Mouse (Mus musculus): ENCODE data around the gene Cphx3.
"Not testable (repeated sequence)": the region's sequence is repeated elsewhere in the genome, so short reads cannot be mapped to it uniquely, and the experiment has no call there.

The Cphx3 gene

DNA sequence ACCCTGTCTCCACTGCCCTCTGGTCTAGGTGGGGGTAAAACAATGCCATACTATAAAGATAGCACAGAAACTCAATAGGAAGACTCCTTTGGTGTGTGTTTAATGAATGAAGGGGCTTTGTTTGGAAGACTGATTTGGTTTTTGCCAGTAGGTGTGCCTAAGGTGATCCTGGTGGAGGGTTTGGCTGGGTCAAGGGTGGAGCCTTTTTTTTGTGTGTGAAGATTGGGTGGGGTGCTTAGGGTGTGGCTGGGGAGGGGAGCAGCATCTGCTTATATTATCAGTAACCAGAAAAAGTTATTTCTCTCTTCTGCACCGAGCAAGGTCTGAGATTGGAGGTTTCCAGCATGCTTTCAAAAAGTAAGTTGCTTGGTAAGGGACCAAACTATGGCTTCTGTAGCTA, at the start of gene Cphx3:
Gene Cphx3, plus strand, starts transcription at position 301 of the 400 bp plus-strand sequence.
- DNase-seq (ENCODE audit: low read depth, low spot score), result not testable (repeated sequence)

DNA sequence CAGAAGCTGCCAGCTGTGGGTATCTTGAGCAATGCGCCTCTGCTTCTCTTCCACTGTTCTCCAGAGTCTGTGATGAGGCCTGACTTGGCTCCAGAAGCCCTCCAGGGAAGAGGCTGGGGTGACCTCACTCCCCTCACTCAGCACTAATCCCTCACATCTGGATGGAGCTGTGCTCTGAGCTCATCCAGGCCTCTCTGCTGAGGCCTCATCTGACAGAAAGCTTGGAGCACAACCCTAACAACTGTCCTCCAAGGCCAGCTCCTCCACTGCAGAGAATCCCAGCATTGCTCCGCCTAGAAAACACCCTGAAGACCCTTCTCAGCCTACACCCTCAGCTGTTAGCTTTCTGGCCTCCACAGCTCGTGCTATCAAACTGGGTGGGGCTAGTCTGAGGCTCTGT, 47.7 kb upstream of the Cphx3 start:
- not testable (repeated sequence) for DNase-seq (ENCODE audit: low read depth, low spot score)

DNA sequence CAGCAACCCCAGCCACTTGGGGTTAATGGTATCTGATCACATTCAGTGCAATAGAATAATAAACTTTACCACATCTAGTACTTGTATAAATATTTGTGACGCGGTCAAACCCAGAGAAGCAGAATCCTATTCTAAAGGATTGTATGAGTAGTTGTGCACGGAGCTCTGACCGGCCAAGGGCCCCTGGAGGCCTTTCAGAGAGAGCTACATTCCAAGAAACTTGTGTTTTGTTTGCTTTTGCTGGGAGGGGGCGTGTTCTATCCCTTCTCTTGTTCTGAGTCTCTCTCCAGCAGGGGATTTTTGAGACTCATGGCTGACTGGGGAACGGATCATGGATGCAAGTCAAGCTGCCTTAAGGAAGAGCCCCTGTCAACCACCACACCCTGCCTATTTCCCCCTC, 46.7 kb upstream of the Cphx3 start:
- DNase-seq (ENCODE audit: low read depth, low spot score), result not testable (repeated sequence)

DNA sequence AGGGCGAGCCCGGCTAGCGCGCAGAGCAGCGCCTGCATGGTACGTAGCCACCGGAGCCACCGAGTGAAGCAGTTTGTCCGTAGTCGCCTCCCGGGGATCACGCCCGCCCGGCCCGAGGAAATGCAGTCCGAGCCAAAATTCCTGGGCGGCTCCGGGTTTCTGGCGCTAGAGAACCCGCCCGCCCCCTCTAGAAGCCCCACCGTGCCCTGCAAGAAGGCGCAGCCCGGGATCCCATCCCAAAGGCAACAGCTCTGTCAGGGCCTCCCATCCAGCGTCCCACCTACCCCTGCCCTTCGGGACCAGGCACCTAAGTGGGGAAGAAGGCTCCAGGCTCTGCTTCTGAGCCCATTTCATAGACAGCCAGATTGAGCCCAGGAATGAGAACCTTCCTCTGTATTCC, 39.5 kb upstream of the Cphx3 start, which contains the start of gene Gm9780:
Gene Gm9780, minus strand, starts transcription at position 101 of the 400 bp plus-strand sequence.
- DNase-seq (ENCODE audit: low read depth, low spot score), result not testable (repeated sequence)

DNA sequence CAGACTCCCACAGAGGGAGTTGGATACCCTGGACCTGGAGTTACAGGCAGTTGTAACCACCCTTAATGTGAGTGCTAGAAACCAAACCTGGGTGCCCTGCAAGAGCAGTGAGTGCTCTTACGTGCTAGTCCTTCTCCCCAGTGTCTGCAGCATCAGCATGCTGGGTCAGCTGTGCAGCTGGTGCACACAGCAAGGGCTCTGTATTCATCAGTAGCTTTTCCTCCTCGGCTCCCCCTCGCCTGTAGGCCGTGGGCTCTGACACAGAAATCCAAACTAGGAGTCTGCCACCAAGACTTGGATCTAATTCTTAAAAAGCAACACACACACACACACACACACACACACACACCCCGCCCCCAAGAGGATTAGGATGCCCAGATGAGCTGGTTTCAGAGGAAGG, 37.1 kb upstream of the Cphx3 start:
- not testable (repeated sequence) for DNase-seq (ENCODE audit: low read depth, low spot score)

DNA sequence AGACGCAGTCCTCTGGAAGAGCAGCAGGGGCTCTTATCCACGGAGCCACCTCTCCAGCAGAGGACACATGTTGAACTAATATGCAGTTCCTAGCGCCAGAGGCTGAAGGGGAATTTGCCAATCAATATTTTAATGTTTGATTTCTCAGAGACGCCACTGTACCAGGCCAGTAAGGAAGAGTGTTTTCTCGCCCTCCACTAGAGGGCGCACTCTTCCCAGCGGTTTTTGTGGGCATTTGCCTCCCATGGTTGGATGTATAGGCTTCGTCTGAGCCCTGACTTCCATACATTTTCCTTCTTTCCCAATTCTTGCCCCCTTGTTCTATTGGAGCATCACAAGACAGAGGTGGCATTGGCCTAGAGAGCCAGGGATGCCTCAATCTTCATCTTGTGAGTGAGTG, 35.1 kb upstream of the Cphx3 start:
- not testable (repeated sequence) for DNase-seq (ENCODE audit: low read depth, low spot score)

DNA sequence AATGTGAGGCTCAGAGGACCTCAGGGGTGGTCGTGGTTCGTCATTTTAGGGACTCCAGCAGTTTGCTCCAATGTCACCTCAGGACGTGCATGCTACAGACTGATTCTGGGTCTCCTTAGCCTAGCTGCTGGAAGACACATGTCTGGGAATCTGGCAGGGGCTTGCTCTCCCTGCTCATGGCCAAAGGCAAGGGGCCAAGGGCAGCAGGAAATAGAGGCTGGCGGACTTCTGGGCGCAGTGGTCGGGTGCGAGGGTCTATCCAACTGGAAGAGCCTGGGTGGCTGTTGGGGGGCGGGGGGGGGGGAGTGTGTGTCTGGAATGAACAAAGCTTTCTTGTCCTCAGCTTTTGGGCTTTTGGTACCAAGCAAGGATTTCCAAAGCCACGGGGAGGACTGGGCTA, 33.3 kb upstream of the Cphx3 start:
- DNase-seq (ENCODE audit: low read depth, low spot score), result not testable (repeated sequence)

DNA sequence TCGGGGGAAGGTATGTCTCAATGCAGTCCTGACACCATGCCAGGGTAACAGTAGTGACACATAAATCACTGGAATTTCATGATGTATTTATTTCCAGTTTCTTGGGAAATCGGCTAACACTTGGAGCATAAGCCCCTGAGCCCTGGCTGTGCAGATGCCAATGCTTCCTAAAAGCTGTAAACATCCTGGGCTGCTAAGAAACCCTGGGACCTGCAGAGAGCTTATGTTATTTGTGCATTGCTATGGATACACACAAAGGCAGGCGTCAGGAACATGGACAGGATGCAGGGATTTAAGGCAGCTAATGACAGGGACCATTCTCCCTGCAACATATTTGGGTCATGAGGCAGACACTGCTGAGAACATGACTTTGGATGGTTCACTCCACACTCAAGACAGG, 23.9 kb upstream of the Cphx3 start:
- DNase-seq (ENCODE audit: low read depth, low spot score), result not testable (repeated sequence)

DNA sequence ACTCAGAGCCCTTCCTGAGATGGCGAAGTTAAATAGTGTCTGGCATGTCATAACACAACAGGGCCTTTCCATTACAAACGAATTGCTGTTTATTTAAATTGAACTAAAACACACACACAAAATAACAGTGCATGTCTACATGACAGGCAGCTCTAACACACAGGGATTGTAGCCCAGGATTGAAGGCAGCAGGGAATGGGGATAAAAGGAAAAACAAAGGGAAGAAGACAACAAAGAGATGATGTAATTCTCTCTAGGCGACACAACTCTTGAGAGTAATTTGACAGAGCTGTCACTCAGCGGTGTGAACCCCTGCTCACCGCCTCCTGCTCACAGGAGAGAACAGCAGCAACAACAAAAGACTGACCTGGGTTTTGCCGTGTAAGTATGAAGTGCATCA, 22.7 kb upstream of the Cphx3 start:
- not testable (repeated sequence) for DNase-seq (ENCODE audit: low read depth, low spot score)

DNA sequence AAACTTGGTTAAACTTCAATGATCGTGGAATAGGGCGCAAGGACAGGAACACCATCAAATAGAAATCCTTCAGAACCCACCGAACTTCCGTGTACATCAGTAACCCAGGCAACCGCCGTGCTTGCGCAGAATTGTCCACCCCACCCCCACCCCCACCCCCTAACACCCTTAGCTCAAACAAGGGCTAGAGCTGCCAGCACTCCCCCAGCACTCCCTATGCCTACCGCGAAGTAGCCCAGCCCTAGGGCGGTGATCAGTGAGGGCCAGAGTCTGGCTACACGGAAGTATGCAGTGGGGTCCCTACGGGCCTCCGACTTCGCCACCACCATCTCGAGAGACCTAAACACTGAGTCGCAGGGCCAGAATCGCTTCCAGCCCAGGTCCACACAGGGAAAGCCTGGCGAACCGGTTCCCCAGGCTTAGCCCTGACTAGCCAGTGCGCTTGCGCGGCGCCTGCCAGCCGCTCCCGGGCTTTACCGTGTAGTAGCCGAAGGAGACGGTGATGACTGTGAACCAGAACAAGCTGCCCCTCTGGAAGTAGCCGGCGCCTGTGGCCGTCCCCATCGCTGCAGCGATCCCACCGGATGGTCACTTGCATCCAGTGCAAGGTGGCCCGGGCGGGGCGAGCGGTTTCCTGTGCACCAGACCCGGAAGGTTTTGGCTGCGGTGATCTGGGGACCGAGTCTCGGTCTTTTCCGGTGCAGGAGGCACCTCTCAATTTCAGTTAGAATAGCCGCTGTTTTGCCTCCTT, 15.3 kb upstream of the Cphx3 start:
- DNase-seq (ENCODE audit: low read depth, low spot score), result not testable (repeated sequence)

DNA sequence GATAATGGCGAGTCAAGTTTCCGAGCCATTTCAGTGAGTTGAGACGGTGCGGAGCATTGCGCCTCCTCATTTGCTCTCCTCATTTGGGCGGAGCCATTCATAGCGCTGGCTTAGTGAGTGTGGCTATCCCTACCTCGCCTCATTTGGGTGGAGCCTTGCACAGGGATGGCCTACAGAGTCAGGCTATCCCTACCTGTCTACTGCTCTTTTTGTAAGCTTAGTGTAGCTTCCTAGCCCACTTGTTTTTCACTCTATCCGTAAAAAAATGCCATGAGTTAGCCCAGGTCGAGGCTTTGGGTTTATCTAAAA, 14.8 kb upstream of the Cphx3 start, which contains the start of gene Tmem254c:
Gene Tmem254c, minus strand, starts transcription at position 31 of the 309 bp plus-strand sequence.
- not testable (repeated sequence) for DNase-seq (ENCODE audit: low read depth, low spot score)

DNA sequence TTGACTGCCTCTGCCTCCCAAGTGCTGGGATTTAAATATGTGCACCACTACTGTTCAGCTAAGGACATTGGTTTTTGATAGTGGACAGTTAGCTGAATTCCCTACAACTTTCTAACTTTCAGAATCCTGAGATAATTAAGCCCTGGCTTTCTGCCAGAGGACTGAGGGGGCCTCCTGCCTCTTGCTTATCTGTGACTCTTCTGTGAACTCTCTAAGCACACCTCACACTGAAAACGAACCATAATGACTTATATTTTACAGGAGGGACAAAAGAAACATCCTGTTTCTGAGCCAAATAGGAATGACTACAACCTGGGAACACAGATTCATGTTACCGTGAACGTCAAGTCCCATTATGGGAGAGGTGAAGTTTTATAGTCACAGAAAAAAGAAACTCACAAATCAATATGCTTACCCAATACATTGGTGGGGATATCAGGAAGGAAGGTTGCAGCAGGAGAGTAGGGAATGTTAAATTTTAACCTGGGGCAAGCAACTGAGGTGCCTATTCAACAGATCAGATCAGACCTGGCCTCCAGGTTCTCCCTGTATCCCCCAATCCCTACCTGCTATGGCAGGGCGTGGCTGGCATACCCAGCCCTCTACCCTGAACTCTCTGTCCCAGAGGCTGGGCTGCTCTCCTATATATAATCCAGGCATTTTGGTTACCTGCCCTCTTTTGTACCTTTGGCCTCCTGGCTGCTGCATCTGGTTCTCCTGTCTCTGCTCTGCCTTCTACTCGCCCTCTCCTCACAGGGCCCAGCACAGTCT, 5.3 kb upstream of the Cphx3 start:
- DNase-seq (ENCODE audit: low read depth, low spot score), result not testable (repeated sequence)

DNA sequence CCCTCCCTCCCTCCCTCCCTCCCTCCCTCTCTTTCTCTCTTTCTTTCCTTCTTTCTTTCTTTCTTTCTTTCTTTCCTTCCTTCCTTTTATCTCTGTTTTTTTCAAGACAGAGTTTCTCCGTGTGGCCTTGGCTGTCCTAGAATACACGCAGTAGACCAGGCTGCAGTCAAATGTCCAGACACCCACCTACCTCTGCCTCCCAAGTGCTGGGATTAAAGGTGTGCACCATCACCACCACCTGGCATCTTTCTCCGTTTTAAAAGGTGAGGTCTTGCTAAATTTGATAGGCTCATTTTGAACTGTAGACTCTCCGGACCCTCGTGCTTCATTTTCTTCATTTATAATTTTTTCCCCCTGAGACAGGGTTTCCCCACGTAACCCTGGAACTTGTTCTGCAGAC, 881 bp upstream of the Cphx3 start, which contains the start of gene Cphx2:
Gene Cphx2, plus strand, starts transcription at position 301 of the 400 bp plus-strand sequence.
- DNase-seq (ENCODE audit: low read depth, low spot score), result not testable (repeated sequence)

DNA sequence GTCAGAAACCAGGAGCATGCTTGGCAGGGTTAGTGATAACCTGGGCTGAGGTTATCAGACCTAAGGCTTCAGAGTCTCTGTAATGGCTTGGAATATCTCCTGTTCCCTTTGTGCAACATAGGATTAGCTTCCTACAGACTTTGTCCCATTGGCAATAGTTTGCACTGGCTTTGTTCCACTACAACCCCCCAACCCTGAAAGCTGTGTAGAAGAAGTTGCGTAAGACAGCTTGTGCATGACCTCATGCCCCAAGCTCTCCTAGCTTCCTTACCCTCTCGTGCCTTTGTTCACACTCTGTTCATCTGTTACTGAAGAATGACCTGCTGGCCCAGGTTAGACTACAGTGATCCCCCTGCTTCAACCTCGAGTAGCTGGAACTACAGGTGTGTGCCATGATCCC, 15.5 kb downstream of the Cphx3 start:
- not testable (repeated sequence) for DNase-seq (ENCODE audit: low read depth, low spot score)

DNA sequence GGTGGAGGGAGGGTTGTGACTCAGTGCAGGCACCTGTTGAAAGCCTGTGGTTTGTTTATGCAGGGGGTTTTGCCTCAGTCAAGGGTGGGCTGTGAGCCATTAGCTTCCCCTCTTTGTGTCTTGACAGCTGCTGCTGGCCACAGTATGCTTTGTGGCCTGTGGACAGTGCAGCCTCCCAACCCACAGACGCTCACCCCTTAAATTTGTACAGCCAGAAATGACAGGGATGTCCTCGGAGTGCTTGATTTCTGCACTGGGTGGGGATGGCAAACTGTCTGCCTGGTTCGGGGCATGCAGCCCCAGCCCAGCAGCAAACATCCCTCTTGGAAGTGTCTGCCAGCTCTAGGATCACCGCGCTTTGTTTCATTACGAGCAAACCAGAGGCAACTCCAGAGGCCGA, 36.1 kb downstream of the Cphx3 start, which contains the start of gene Duxbl2:
Gene Duxbl2, plus strand, starts transcription at position 200 of the 400 bp plus-strand sequence.
- DNase-seq (ENCODE audit: low read depth, low spot score), result not testable (repeated sequence)

DNA sequence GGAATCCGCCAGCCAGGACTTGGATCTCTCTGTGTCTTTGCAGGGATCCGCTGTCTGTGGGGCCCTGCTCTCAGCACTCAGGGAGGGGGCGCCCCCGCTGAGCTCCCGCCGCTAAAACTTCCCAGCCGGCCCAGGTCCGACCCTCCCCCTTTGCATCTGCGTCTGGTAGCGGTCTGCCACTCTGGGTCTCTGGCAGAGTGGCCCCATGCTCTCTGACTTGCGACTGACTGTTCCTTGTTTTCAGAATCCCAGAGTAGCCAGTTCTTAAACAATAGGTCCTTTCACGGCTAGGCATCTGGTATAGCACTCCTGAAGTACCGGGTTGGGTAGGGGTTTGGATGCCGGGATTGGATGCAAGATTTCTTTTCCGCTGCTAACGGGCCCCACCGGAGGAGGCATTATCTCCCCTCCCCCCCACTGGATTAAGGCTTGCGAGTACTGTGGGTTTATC, 36.5 kb downstream of the Cphx3 start:
- not testable (repeated sequence) for DNase-seq (ENCODE audit: low read depth, low spot score)

DNA sequence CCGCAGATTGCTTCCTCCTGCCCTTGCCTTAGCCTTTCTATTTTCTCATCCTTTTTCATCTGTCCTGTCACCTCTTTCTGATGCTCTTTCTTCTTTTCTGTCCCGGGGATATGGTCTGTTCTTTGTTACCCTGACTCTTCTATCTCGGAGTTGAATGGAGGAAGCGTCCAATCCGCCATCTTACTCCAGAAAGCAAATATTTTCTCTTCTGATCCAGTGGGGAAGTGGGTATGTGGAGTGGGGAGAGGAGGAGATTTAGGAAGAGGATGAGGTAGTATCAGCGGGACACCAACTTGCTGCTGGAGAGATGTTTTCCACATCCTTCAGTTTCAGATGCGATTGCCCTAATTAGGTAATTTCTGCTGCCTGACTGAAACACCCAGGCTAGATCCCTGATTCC, 37.0 kb downstream of the Cphx3 start:
- not testable (repeated sequence) for DNase-seq (ENCODE audit: low read depth, low spot score)

DNA sequence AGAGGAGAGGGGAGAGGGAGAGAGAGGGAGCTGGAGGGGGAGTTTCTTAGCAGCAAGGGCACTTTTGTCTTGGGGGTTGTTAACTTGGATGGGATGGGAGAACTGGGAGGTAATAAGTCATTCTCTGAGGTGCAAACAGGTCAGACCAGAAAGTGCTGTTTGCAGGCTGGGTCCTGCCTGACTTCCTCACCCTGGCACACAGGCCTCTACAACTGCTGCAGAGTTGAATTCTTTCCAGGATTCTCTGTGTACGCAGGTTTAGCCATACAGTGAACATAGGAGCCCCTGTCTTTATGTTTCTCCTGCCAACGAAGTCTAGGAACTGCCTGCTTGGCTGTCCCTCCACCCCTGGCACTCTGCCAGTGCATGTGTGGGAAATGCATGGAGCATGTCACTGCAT, 65.0 kb downstream of the Cphx3 start:
- not testable (repeated sequence) for DNase-seq (ENCODE audit: low read depth, low spot score)

DNA sequence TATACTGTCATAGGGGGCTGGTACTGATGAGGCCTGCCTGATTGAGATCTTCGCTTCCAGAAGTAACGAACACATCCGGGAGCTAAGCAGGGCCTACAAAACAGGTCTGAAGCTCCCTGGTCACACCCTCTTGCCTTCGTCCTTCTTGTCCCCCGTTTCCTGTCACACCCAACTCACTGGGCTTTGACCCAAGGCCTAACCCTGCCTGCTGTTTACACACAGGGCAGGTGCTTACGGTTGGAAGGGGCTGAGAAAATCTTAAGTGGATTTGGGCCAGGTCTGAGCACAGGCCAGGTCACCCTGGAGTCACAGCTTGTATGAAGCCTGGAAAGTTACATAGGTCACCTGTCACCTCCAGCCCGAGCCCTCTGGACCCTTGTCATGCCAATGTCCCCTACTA, 73.9 kb downstream of the Cphx3 start:
- not testable (repeated sequence) for DNase-seq (ENCODE audit: low read depth, low spot score)

DNA sequence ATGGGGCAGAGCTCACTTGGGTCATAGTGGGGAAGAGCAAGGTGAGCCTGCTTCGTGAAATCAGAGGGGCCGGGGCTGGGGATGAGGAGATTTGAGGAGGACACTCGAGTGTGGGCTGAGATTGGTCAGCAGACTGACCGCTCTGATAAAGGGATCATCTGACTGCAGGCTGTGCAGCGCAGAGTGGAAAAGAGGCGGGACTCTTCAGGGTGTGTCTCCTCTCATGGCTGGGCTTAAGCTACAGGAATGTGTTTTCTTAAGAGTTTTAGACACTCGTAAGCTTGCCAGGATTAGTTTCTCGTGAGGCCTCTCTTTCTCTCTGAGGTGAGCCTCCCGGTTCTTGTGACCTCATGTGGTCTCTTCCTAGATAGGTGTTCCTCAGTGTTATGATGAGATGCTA, 79.1 kb downstream of the Cphx3 start:
- not testable (repeated sequence) for DNase-seq (ENCODE audit: low read depth, low spot score)

DNA sequence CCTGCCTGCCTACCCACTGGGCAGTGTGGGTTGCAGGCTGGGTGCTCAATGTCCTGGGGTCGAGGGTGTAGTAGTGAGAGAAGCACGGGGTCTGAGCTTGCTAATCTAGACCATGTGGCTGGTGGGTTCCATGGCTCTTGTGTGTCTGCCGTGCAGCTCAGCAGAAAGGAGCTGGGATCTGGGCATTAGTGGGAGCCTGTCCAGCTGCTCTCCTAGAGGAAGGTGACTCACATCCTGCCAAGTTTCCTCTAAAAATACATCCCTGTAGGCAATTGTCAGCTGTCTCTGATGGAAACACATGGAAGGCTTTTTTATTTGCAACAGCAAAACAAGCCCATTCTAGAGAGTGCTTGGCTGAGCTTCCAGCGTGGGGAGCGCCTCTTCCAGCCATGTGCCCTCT, 80.3 kb downstream of the Cphx3 start:
- DNase-seq (ENCODE audit: low read depth, low spot score), result not testable (repeated sequence)

DNA sequence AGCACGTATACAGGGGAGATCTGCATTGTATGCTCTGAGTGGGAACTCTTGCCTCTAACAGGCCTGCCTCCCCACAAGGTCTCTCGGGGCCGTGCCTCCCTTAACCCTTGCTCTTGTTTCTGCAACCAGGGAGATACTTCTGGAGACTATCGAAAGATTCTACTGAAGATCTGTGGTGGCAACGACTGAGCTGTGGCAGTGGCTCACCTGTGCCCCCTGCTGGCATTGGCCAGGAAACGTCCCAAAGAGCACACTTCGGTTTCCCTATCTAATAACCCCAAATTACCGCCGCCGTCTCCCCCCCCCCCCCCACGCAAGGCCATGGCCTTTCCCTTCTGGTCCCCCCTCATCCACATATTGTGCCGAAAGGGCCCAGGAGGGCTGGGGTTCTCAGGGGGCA, 83.2 kb downstream of the Cphx3 start:
- DNase-seq (ENCODE audit: low read depth, low spot score), result not testable (repeated sequence)

Data from brain, adult 2 months (tissue).